Mouse (Mus musculus): ENCODE measurements around the gene Gm21988. TPM values are rescaled to one million over a fixed set of nuclear protein-coding genes. Genes with fewer than 3 reads are reported as not detected.

Gm21988 gene
- polyA plus RNA-seq, 1 experiment: 5.1 TPM

GRCm38 (mm10) chr11:70254337-70254736 lies 14.7 kb upstream of the Gm21988 start:
- Histone ChIP-seq H3K27ac (ENCODE audit: insufficient read depth, low read length) (no peak overlapping the region), H3K4me3 (ENCODE audit: extremely low read depth, insufficient read depth, insufficient read length) (peak overlapping the region; percentile 22; the same call in 1 of the 2 replicates), H3K27me3 (ENCODE audit: control insufficient read depth, insufficient read depth, low read length) (peaks cover 7% of the 10 kb centered on the region), H3K36me3 (ENCODE audit: control insufficient read depth, insufficient read depth, low read length) (no peaks in the 10 kb centered on the region), H3K4me1 (ENCODE audit: control insufficient read depth, insufficient read depth, insufficient read length) (peaks cover 4% of the 10 kb centered on the region; the same call in 1 of the 2 replicates)
- DNase-seq (ENCODE audit: low read depth in 1 of 2, low spot score in 2 of 2): no peak
- 5% methylated on average over 18 of the region's 18 CpGs for WGBS
- TF ChIP-seq POLR2A (IDR thresholded peaks at IDR 0.05; ENCODE audit: low read depth, low read length): no peak
- no peak for TF ChIP-seq CTCF (IDR thresholded peaks at IDR 0.05; ENCODE audit: extremely low read depth, insufficient read depth, insufficient read length, insufficient replicate concordance)

- no peak overlapping the region for H3K4me3 ChIP-seq (ENCODE audit: extremely low read depth, insufficient read depth, insufficient read length)
- no peak for DNase-seq (ENCODE audit: low read depth in 1 of 2, low spot score in 2 of 2)
- H3K36me3 ChIP-seq (ENCODE audit: control insufficient read depth, insufficient read depth, low read length): no peaks in the 10 kb centered on the region
- peaks cover 7% of the 10 kb centered on the region for H3K27me3 ChIP-seq (ENCODE audit: control insufficient read depth, insufficient read depth, low read length)
- TF ChIP-seq CTCF (IDR thresholded peaks at IDR 0.05; ENCODE audit: extremely low read depth, insufficient read depth, insufficient read length, insufficient replicate concordance) (no peak), POLR2A (IDR thresholded peaks at IDR 0.05; ENCODE audit: low read depth, low read length) (no peak)
- no peak overlapping the region for H3K27ac ChIP-seq (ENCODE audit: insufficient read depth, low read length)
- H3K4me1 ChIP-seq (ENCODE audit: control insufficient read depth, insufficient read depth, insufficient read length): peaks cover 4% of the 10 kb centered on the region; the same call in 1 of the 2 replicates
- WGBS: 81% methylated on average over 8 of the region's 8 CpGs
These were observed 12.2 kb upstream of the Gm21988 start for GRCm38 (mm10) chr11:70251853-70252252.

GRCm38 (mm10) chr11:70250150-70250549 lies 10.5 kb upstream of the Gm21988 start:
- Histone ChIP-seq H3K4me3 (ENCODE audit: extremely low read depth, insufficient read depth, insufficient read length) (no peak overlapping the region), H3K27ac (ENCODE audit: insufficient read depth, low read length) (no peak overlapping the region), H3K4me1 (ENCODE audit: control insufficient read depth, insufficient read depth, insufficient read length) (peaks cover 4% of the 10 kb centered on the region; the same call in 1 of the 2 replicates), H3K27me3 (ENCODE audit: control insufficient read depth, insufficient read depth, low read length) (peaks cover 7% of the 10 kb centered on the region), H3K36me3 (ENCODE audit: control insufficient read depth, insufficient read depth, low read length) (no peaks in the 10 kb centered on the region)
- 32% methylated on average over 11 of the region's 11 CpGs for WGBS
- no peak for DNase-seq (ENCODE audit: low read depth in 1 of 2, low spot score in 2 of 2)
- TF ChIP-seq CTCF (IDR thresholded peaks at IDR 0.05; ENCODE audit: extremely low read depth, insufficient read depth, insufficient read length, insufficient replicate concordance) (no peak), POLR2A (IDR thresholded peaks at IDR 0.05; ENCODE audit: low read depth, low read length) (no peak)

GRCm38 (mm10) chr11:70247136-70247845 lies 7.7 kb upstream of the Gm21988 start:
- WGBS: 54% methylated on average over 9 of the region's 9 CpGs
- H3K36me3 ChIP-seq (ENCODE audit: control insufficient read depth, insufficient read depth, low read length): no peaks in the 10 kb centered on the region
- DNase-seq (ENCODE audit: low read depth in 1 of 2, low spot score in 2 of 2): peak in 1 of 2 experiments; percentile 65

GRCm38 (mm10) chr11:70242591-70242990 lies 3.0 kb upstream of the Gm21988 start:
- peaks cover 3% of the 10 kb centered on the region; the same call in 1 of the 2 replicates for H3K4me1 ChIP-seq (ENCODE audit: control insufficient read depth, insufficient read depth, insufficient read length)
- TF ChIP-seq CTCF (IDR thresholded peaks at IDR 0.05; ENCODE audit: extremely low read depth, insufficient read depth, insufficient read length, insufficient replicate concordance) (no peak), POLR2A (IDR thresholded peaks at IDR 0.05; ENCODE audit: low read depth, low read length) (no peak)
- no peak for DNase-seq (ENCODE audit: low read depth in 1 of 2, low spot score in 2 of 2)
- no peaks in the 10 kb centered on the region for H3K36me3 ChIP-seq (ENCODE audit: control insufficient read depth, insufficient read depth, low read length)
- H3K4me3 ChIP-seq (ENCODE audit: extremely low read depth, insufficient read depth, insufficient read length): no peak overlapping the region
- no peak overlapping the region for H3K27ac ChIP-seq (ENCODE audit: insufficient read depth, low read length)
- H3K27me3 ChIP-seq (ENCODE audit: control insufficient read depth, insufficient read depth, low read length): no peaks in the 10 kb centered on the region
- 75% methylated on average over 11 of the region's 11 CpGs for WGBS

More at GRCm38 (mm10) chr11:70247136-70247845, 7.7 kb upstream of the Gm21988 start:
- no peaks in the 10 kb centered on the region for H3K27me3 ChIP-seq (ENCODE audit: control insufficient read depth, insufficient read depth, low read length)
- H3K4me1 ChIP-seq (ENCODE audit: control insufficient read depth, insufficient read depth, insufficient read length): no peaks in the 10 kb centered on the region
- TF ChIP-seq CTCF (IDR thresholded peaks at IDR 0.05; ENCODE audit: extremely low read depth, insufficient read depth, insufficient read length, insufficient replicate concordance): peak; percentile 41; the same call in 1 of the 2 replicates
- no peak for TF ChIP-seq POLR2A (IDR thresholded peaks at IDR 0.05; ENCODE audit: low read depth, low read length)
- no peak overlapping the region for H3K4me3 ChIP-seq (ENCODE audit: extremely low read depth, insufficient read depth, insufficient read length)
- H3K27ac ChIP-seq (ENCODE audit: insufficient read depth, low read length): no peak overlapping the region

GRCm38 (mm10) chr11:70238591-70239440 lies 814 bp downstream of the Gm21988 start:
- H3K27me3 ChIP-seq (ENCODE audit: control insufficient read depth, insufficient read depth, low read length): no peaks in the 10 kb centered on the region
- TF ChIP-seq CTCF (IDR thresholded peaks at IDR 0.05; ENCODE audit: extremely low read depth, insufficient read depth, insufficient read length, insufficient replicate concordance) (no peak), POLR2A (IDR thresholded peaks at IDR 0.05; ENCODE audit: low read depth, low read length) (no peak)
- H3K4me1 ChIP-seq (ENCODE audit: control insufficient read depth, insufficient read depth, insufficient read length): peaks cover 6% of the 10 kb centered on the region; the same call in 1 of the 2 replicates
- H3K4me3 ChIP-seq (ENCODE audit: extremely low read depth, insufficient read depth, insufficient read length): peak overlapping the region; percentile 99
- H3K36me3 ChIP-seq (ENCODE audit: control insufficient read depth, insufficient read depth, low read length): peaks cover 5% of the 10 kb centered on the region
- 13% methylated on average over 23 of the region's 23 CpGs for WGBS
- DNase-seq (ENCODE audit: low read depth in 1 of 2, low spot score in 2 of 2): no peak
- peak overlapping the region; percentile 94 for H3K27ac ChIP-seq (ENCODE audit: insufficient read depth, low read length)

Measured in spleen, adult 2 months (tissue).